Mouse (Mus musculus) spleen, embryonic (tissue): ENCODE data around the gene Nfkbie.

Source experiments
- CTCF ChIA-PET: fragments of 350-600 bp; sonication (Branson Sonifier 250); formaldehyde crosslinking; loops from one replicate; lab custom pipeline; 2022; lab: Charles Lee

The Nfkbie gene

GRCm38 (mm10) chr17:45578242-45578641, 22.7 kb downstream of the Nfkbie start:
- CTCF ChIA-PET = interaction anchor here (0.7 to 1.0 kb wide), 2 partner anchors 49 to 55 kb away, joined by 3 to 4 read pairs; no protein-coding TSS in a partner anchor

GRCm38 (mm10) chr17:45578843-45579242, 23.3 kb downstream of the Nfkbie start:
- CTCF ChIA-PET = interaction anchor here (0.7 to 1.0 kb wide), 2 partner anchors 48 to 54 kb away, joined by 3 to 4 read pairs; no protein-coding TSS in a partner anchor

DNA sequence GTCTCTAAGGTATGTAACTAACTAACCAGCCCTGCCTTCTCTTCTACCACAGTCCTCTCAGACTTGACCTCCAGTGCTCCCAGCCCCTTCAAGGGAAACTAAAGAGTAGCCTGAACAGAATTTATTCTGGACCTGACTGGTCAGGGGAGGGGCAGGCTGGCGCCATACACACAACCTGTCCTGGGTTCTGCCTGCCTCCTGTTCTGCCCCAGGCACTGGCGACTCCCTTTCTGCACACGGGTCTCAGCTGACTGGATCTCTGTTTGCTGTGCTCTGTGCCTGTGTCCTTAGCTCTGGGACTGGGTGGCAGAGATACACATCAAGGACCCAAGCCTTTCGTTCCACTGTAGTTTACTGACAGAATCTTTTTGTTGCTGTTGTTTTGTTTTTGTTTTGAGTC, 24.1 kb downstream of the Nfkbie start:
- CTCF ChIA-PET = interaction anchor here (1.2 kb wide), 1 partner anchor 102 kb away, joined by 4 read pairs; no protein-coding TSS in a partner anchor

DNA sequence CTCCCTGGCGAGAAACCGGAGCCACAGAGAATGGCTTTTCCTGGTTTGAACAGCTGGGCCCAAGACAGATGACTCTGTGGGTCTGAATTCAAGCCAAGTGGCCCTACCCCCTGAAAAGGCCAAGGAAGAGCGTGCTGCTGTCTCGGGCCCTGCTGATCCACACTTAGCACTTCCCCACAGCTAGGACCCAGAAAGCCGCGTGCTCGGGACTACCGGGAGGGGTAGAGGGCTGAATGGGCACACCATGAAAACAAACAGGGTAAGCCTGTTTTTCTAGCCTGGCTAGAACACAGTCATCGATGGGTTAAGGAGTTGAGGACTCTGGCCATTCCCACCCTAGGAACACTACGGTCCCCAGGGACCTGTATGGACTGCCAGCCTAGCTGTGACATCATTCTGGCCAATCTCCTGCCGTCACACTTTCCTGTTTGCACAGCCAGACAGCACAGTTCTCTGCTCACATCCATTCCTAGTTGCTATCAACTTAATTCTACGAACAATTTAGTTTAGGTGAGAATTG, 25.5 kb downstream of the Nfkbie start:
- CTCF ChIA-PET = no interaction called here

GRCm38 (mm10) chr17:45581567-45581983, 26.1 kb downstream of the Nfkbie start:
- CTCF ChIA-PET = interaction anchor here (0.8 to 1.3 kb wide), 3 partner anchors 10 to 28 kb away, joined by 3 to 4 read pairs (median 3); no protein-coding TSS in a partner anchor

- CTCF ChIA-PET = interaction anchor here (0.6 to 1.5 kb wide), 6 partner anchors 10 to 137 kb away, joined by 3 to 15 read pairs (median 4); no protein-coding TSS in a partner anchor
These were observed 26.7 kb downstream of the Nfkbie start for GRCm38 (mm10) chr17:45582188-45582587.

GRCm38 (mm10) chr17:45582715-45583355, 27.3 kb downstream of the Nfkbie start:
- CTCF ChIA-PET = interaction anchor here (0.6 to 3.3 kb wide), 8 partner anchors 9 to 138 kb away, joined by 3 to 15 read pairs (median 4); partner anchors contain the start of gene Hsp90ab1

DNA sequence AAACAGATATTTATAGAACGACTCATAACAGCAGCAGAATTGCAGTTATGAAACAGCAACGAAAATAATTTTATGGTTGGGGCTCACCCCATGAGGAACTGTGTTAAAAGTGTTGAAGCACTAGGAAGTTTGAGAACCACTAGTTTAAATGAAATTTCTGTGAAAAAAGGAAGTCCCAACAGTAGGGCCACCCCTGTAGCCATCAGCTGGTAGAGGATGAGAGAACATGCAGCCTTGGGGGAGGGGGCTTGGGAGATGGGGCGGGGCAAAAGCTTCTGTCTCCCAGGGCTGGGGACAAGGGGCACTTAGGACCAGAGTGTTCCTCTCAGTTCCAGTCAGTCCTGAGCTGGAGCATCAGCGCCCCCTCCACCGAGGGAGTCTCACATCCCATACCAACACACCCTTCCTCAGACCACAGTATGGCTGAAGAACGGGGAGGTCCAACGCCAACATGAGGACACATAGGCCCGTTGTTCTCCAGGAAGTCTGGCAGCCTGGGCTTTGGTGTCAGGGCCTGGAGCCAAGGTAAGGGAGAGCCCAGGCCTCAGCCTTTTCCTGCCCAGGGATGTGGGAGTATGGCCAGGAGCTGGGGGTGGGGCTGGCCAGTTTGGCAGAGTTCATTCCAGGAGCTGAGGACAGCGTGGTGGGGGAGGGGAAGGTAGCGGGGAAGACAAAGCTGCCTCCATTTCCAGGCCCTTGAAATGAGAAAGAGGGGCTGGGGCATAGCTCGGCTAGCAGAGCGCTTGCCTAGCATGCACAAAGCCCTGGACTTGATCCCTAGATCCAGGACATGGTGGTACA, 28.8 kb downstream of the Nfkbie start:
- CTCF ChIA-PET = interaction anchor here (0.7 to 3.3 kb wide), 5 partner anchors 10 to 58 kb away, joined by 3 to 10 read pairs (median 3); no protein-coding TSS in a partner anchor

GRCm38 (mm10) chr17:45584939-45585678, 29.6 kb downstream of the Nfkbie start:
- CTCF ChIA-PET = interaction anchor here (0.7 to 3.3 kb wide), 5 partner anchors 9 to 57 kb away, joined by 3 to 10 read pairs (median 3); no protein-coding TSS in a partner anchor

DNA sequence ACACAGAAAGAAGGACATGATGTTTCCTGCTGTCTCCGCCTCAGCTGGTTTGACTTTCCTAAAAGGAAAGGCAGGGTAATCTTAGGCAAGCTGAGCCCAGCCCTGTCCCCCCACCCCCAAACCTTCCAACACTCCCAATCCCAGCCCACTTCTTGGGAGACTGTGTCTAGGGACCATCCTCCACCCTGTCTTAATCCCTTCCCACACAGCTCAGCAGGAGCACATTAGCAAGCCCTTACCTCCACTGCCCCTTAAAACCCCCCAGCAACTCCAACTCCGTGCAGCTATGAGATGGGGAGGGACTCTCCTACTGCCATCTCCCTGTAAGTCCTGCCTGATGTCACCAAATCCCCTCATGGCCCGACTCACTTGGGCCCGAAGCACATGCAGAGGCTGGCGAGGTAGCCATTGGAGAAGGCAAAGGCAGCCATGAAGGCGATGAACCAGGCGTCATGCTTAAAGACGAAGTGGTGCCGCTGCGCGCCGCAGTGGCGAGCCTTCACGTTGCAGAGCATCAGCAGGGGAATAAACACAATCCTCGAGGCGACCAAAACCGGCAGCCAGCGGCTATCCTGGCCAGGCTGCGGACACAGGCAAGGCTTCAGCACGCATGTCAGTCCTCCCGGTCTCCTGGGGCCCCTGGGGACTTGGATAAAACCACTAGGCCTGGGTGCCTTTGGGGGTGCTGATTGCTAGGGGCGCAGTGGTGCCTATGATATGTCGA, 30.4 kb downstream of the Nfkbie start:
- CTCF ChIA-PET = interaction anchor here (3.3 kb wide), 1 partner anchor 41 kb away, joined by 10 read pairs; no protein-coding TSS in a partner anchor

DNA sequence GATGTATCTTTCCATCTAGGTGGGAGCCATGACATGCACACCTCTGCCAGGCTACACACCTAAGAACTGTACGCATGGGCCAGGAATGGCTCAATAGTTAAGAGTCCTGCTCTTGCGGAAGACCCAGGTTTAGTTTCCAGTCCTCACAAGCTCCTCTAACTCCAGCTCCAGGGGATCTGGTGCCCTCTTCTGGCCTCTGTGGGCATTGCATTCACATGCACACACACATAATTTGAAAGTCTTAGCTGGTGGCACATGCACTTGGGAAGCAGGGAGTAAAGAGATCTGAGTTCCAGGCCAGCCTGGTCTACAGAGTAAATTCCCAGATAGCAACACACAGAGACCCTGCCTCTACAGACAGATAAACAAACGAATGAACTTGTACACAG, 30.9 kb downstream of the Nfkbie start:
- CTCF ChIA-PET = no interaction called here

GRCm38 (mm10) chr17:45588370-45588769, 32.9 kb downstream of the Nfkbie start:
- CTCF ChIA-PET = no interaction called here

- CTCF ChIA-PET = no interaction called here
These were observed 33.7 kb downstream of the Nfkbie start for GRCm38 (mm10) chr17:45589236-45589635.

GRCm38 (mm10) chr17:45589844-45590243, 34.3 kb downstream of the Nfkbie start:
- CTCF ChIA-PET = no interaction called here

- CTCF ChIA-PET = no interaction called here
These were observed 34.9 kb downstream of the Nfkbie start for GRCm38 (mm10) chr17:45590410-45590809.

- CTCF ChIA-PET = interaction anchor here (0.5 to 1.5 kb wide), 2 partner anchors 51 to 897 kb away, joined by 3 to 5 read pairs; no protein-coding TSS in a partner anchor
These were observed 36.5 kb downstream of the Nfkbie start for GRCm38 (mm10) chr17:45591701-45592605.

- CTCF ChIA-PET = interaction anchor here (0.5 to 1.5 kb wide), 4 partner anchors 19 to 1294 kb away, joined by 3 to 5 read pairs (median 4); no protein-coding TSS in a partner anchor
These were observed 37.3 kb downstream of the Nfkbie start for GRCm38 (mm10) chr17:45592606-45593431.

GRCm38 (mm10) chr17:45593479-45593878, 38.0 kb downstream of the Nfkbie start:
- CTCF ChIA-PET = interaction anchor here (0.6 to 1.5 kb wide), 3 partner anchors 9 to 49 kb away, joined by 3 to 5 read pairs (median 3); no protein-coding TSS in a partner anchor
